Mouse (Mus musculus): ENCODE measurements at regions not wholly inside any gene's neighbourhood (a gene's known extent, or its start where the extent isn't known, plus 50 kb on each side); places are given as distances from the start of the nearest gene placed in this dataset.

GRCm38 (mm10) chr12:59834809-59835208 is 615.3 kb upstream of the Fbxo33 start:
- intact Hi-C loops (cut with DNase I): no loop called here
- no peak for DNase-seq (ENCODE audit: low spot score in 2 of 2)

DNA sequence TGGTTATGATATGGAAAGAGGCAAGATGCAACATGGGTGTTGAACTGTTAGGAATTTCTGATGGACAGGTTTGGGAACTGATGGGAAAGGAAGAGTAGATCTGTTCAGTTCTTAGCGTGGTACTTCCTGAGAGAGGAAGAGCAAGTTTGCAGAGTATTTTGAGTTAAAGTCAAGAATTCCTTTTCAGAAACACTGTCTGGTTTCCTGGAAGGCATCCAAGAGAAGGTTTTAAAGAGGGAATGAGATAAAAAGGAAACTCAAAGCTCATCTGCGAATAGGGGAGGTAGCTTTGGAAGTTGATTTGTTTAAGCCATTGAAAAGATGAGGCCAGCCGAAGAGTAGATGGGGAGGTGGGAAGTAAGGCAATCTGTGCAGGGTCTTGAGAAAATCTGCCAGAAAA is 603.4 kb upstream of the Fbxo33 start:
- intact Hi-C loops (cut with DNase I): no loop called here
- no peak for DNase-seq (ENCODE audit: low spot score in 2 of 2)

DNA sequence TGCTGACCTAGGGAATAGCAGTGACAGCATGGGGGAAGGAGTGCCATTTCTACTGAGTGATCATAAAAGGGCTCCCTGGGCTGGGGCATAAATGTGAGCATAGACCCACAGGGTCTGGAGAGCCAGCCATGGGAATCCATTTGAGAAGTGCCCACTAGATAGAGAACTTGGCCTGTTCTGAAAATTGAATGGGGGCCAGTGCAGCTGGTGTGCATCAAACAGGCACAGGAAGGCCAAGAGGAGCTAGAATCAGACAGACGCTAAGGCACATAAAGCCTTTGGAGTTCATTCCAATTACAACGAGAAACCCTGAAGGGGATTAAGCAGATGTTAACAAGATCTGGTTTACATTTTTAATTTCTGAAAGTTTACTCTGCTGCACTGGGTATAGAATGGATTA is 602.9 kb upstream of the Fbxo33 start:
- DNase-seq (ENCODE audit: low spot score in 2 of 2): no peak
- intact Hi-C loops (cut with DNase I): no loop called here

- DNase-seq (ENCODE audit: low spot score in 2 of 2): no peak
- intact Hi-C loops (cut with DNase I): no loop called here
Observed at GRCm38 (mm10) chr12:59821698-59822097, 602.2 kb upstream of the Fbxo33 start.

GRCm38 (mm10) chr12:59815965-59816364 is 596.4 kb upstream of the Fbxo33 start:
- intact Hi-C loops (cut with DNase I): no loop called here
- DNase-seq (ENCODE audit: low spot score in 2 of 2): no peak

GRCm38 (mm10) chr12:59814356-59814755 is 594.8 kb upstream of the Fbxo33 start:
- intact Hi-C loops (cut with DNase I): no loop called here
- DNase-seq (ENCODE audit: low spot score in 2 of 2): no peak

DNA sequence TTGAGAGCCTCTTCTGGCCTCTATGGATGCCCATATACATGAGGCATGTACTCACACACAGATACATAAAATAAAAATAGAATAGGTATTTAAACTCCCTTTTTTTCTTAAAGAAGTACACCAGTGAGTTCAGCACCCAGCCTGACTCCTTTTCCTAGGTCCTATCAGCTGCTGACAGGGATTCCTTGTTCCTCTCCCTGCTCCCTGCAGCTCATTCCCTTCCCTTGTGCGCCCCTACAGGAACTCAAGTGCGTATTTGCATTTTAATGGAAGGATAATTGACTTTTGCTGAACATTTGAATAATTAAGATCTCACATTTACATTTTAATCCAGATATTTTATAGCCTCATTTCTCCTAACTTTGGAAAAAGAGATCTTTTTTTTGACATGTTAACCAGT is 589.7 kb upstream of the Fbxo33 start:
- no peak for DNase-seq (ENCODE audit: low spot score in 2 of 2)
- intact Hi-C loops (cut with DNase I): no loop called here

GRCm38 (mm10) chr12:59798051-59798450 is 578.5 kb upstream of the Fbxo33 start:
- intact Hi-C loops (cut with DNase I): loop anchor here (10.0 kb wide), 2 partner anchors 413 to 1727 kb away; partner anchors contain the start of gene Lrfn5

GRCm38 (mm10) chr12:59791473-59791872 is 571.9 kb upstream of the Fbxo33 start:
- intact Hi-C loops (cut with DNase I): loop anchor here (10.0 kb wide), 2 partner anchors 407 to 1733 kb away; partner anchors contain the start of gene Lrfn5
- no peak for DNase-seq (ENCODE audit: low spot score in 2 of 2)

More at GRCm38 (mm10) chr12:59798051-59798450, 578.5 kb upstream of the Fbxo33 start:
- DNase-seq (ENCODE audit: low spot score in 2 of 2): peak; percentile 81 to 84

DNA sequence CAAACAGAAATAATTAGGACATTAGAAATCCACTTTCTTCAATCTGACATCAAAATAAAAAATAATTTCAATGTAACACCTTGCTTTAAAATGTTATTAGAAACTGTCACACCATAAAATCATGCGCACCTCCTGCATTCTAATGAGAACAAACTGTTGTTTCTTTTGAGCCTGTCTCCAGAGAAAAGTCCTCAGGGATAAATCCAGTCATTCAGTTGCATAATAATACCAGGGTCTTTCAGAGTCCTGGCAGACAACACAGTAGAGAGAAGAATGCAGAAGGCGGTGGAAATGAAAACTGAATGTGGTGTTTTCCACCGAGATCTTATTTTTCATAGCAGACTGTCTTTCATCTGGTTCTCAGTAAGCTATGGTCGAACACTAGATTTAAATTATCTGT is 567.3 kb upstream of the Fbxo33 start:
- DNase-seq (ENCODE audit: low spot score in 2 of 2): no peak
- intact Hi-C loops (cut with DNase I): no loop called here

GRCm38 (mm10) chr12:59770980-59771379 is 551.5 kb upstream of the Fbxo33 start:
- intact Hi-C loops (cut with DNase I): no loop called here
- no peak for DNase-seq (ENCODE audit: low spot score in 2 of 2)

DNA sequence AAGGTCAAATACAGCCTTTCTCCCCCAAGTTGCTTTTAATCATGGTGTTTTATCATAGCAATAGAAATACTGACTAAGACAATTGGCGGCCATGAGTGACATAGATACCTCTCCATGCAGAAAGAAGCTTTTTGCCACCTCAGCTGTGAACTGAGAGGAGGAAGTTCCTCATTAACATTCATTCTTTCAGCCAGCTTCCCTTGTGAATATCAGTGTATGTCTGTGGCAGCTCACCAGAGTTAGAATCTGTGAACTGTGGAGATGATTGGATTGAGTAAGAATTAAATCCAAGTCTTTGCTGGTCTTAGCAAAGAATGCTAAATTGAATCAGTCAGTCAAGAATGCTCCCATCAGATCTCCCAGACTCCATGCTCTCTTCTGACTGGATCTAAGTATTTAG is 542.7 kb upstream of the Fbxo33 start:
- intact Hi-C loops (cut with DNase I): no loop called here
- no peak for DNase-seq (ENCODE audit: low spot score in 2 of 2)

GRCm38 (mm10) chr12:59744768-59745167 is 525.2 kb upstream of the Fbxo33 start:
- intact Hi-C loops (cut with DNase I): no loop called here
- no peak for DNase-seq (ENCODE audit: low spot score in 2 of 2)

GRCm38 (mm10) chr12:59743211-59743610 is 523.7 kb upstream of the Fbxo33 start:
- intact Hi-C loops (cut with DNase I): no loop called here
- peak; percentile 11 to 12 for DNase-seq (ENCODE audit: low spot score in 2 of 2)

DNA sequence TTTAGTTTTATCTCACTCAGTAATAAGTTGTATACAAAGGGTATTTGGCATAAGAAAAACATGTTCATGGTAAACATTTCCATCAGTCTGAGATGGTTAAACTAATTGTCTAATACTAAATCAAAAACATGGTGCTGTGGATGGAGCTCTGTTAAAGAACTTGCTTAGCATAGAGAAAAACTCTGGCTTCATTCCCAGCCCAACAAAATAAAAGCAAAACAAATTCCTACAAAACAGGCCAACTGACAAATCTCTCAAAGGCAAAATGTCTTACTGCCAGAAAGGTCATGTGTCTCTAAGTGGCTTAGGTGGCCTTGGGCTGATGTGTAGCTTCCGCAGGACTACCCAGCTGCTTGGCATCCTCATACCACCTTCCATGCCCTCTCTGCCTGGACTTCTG is 505.4 kb upstream of the Fbxo33 start:
- DNase-seq (ENCODE audit: low spot score in 2 of 2): no peak
- intact Hi-C loops (cut with DNase I): no loop called here

DNA sequence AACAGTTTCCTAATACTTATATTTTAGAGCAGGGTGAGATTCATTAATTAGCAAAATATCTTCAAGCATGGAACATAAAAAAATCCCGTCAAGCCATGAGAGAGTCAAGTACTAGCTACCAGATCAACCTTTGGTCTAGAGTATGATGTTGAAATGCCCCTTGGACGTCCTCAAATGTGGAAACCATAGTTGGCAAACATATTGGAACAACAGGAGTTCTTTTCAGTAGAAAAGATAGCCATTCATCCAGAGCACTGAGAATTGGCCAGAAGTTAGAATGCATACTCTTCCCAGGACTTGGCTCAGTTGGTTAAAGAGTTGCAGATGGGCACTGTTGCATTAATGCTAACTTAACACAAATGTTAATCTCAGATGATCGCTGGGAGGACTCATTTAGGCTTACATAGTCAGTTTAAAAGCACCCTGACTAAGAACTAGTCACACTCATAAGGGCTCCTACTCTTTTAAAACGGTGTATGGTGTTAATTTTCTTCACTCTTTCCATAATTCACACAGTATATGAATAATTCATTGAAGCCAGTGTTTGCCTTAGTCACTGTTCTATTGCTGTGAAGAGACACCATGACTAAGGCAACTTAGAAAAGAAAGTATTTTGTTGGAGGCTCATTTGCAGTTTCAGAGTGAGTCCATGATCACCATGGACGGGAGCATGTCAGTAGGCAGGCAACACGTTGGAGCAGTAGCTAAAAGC is 503.1 kb upstream of the Fbxo33 start:
- peak in 1 of 2 experiments; percentile 17 for DNase-seq (ENCODE audit: low spot score in 2 of 2)
- intact Hi-C loops (cut with DNase I): no loop called here

DNA sequence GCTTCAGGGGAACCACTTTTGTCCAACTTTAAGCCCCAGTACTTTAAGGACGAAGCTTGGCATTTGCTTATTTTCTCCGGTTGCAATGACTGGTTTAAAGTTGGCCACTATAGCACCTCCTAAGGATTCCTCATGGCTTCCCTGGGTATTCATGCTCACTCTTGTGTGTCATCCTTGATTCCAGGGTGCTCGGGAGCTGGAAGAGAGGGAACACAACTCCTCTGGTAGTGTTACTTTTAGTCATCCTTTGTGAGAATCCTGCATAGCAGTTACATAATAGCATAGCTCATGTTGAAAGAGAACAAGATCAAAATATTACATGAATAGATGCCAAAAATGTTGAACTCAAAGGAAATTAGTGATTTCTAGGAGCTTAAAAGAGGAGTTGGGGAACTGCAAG is 493.7 kb upstream of the Fbxo33 start:
- DNase-seq (ENCODE audit: low spot score in 2 of 2): peak in 1 of 2 experiments; percentile 3
- intact Hi-C loops (cut with DNase I): no loop called here

- intact Hi-C loops (cut with DNase I): no loop called here
- DNase-seq (ENCODE audit: low spot score in 2 of 2): no peak
Observed at GRCm38 (mm10) chr12:59683235-59683634, 463.7 kb upstream of the Fbxo33 start.

- intact Hi-C loops (cut with DNase I): no loop called here
- DNase-seq (ENCODE audit: low spot score in 2 of 2): no peak
Observed at GRCm38 (mm10) chr12:59663161-59663560, 443.6 kb upstream of the Fbxo33 start.

DNA sequence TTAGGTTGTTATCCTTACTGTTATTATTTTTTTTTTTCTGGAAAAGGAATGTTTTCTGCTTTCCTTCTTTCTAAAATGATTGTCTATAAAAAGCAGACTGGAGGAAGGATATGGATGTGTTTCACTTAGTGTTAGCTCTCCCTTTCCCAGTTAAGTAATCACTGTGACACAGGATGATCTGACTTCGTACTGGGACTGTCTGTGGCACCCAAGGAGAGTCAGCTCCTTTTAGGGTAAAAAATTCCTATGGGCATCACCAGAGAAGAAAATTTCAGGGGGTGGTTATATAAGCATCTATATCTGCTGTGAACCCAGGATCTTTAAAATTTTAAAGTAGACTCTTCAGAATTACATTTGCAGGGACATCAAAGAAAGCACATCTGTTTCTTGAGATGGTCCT is 411.2 kb upstream of the Fbxo33 start:
- no peak for DNase-seq (ENCODE audit: low spot score in 2 of 2)
- intact Hi-C loops (cut with DNase I): no loop called here

- intact Hi-C loops (cut with DNase I): no loop called here
- no peak for DNase-seq (ENCODE audit: low spot score in 2 of 2)
Observed at GRCm38 (mm10) chr12:59623147-59623546, 403.6 kb upstream of the Fbxo33 start.

- DNase-seq (ENCODE audit: low spot score in 2 of 2): no peak
- intact Hi-C loops (cut with DNase I): no loop called here
Observed at GRCm38 (mm10) chr12:59621132-59621531, 401.6 kb upstream of the Fbxo33 start.
